ENCODE assay signal across 8 mouse cellular contexts in genomic region chr10:61976987-61977386, GRCm38 (mm10). TPM values are rescaled to one million over a fixed set of nuclear protein-coding genes. Genes with fewer than 3 reads are reported as not detected.
DNase-seq lines count a peak whose midpoint lies in the region; ATAC-seq and TF ChIP-seq lines count a peak whose summit lies in the region.

No protein-coding gene starts in this region.

- H3K4me2 ChIP-seq in limb, embryonic 15.5 days: peak overlapping the region; percentile 94; the same call in 1 of the 2 replicates

- 6% methylated on average over 6 of the region's 6 CpGs for WGBS in embryonic facial prominence, embryonic 10.5 days
- 19% methylated on average over 6 of the region's 6 CpGs for WGBS in limb, embryonic 15.5 days

- peak; percentile 47 for TF ChIP-seq CTCF in gastrocnemius, adult 2 months (IDR thresholded peaks at IDR 0.05)

- peaks cover 60% of the 10 kb centered on the region for H3K4me1 ChIP-seq in embryonic facial prominence, embryonic 10.5 days
- H3K4me1 ChIP-seq in limb, embryonic 15.5 days: peaks cover 41% of the 10 kb centered on the region

- H3K36me3 ChIP-seq in embryonic facial prominence, embryonic 10.5 days (replicated peaks): no peaks in the 10 kb centered on the region
- H3K36me3 ChIP-seq in limb, embryonic 15.5 days: no peaks in the 10 kb centered on the region

- peak; percentile 44 for DNase-seq in gastrocnemius, adult 2 months
- DNase-seq in gastrocnemius, postnatal 36 days: no peak
- peak; percentile 3 for DNase-seq in 3T3-L1 (ENCODE audit: low read depth, low spot score)
- peak; percentile 52 for DNase-seq in embryonic facial prominence, embryonic 10.5 days (ENCODE audit: low spot score)
- DNase-seq in right cerebral cortex, postnatal 14 days: peak; percentile 22
- no peak for DNase-seq in ovary, postnatal 14 days (ENCODE audit: low spot score)
- DNase-seq in adrenal gland, adult 18-20 months (ENCODE audit: low spot score in 2 of 2): no peak

- no peak overlapping the region for H3K9ac ChIP-seq in limb, embryonic 15.5 days

- no peak overlapping the region for H3K27ac ChIP-seq in gastrocnemius, adult 2 months
- no peak overlapping the region for H3K27ac ChIP-seq in embryonic facial prominence, embryonic 10.5 days (replicated peaks)
- H3K27ac ChIP-seq in limb, embryonic 15.5 days: no peak overlapping the region

- H3K9me3 ChIP-seq in embryonic facial prominence, embryonic 10.5 days: no peaks in the 10 kb centered on the region; the same call in 1 of the 2 replicates
- no peaks in the 10 kb centered on the region for H3K9me3 ChIP-seq in limb, embryonic 15.5 days

- H3K27me3 ChIP-seq in embryonic facial prominence, embryonic 10.5 days (replicated peaks; ENCODE audit: low read depth, poor library complexity, severe bottlenecking): peaks cover 90% of the 10 kb centered on the region
- peaks cover 50% of the 10 kb centered on the region for H3K27me3 ChIP-seq in limb, embryonic 15.5 days

- intact Hi-C loops in gastrocnemius, adult 2 months (cut with DNase I): loop anchor here (5.0 kb wide), 2 partner anchors 135 to 205 kb away; no protein-coding TSS in a partner anchor
- intact Hi-C loops in gastrocnemius, postnatal 36 days (cut with DNase I): loop anchor here (2.0 to 5.0 kb wide), 2 partner anchors 98 to 205 kb away; no protein-coding TSS in a partner anchor

- no peak for ATAC-seq in limb, embryonic 15.5 days (ENCODE audit: insufficient number of reproducible peaks, low FRiP score, low TSS enrichment, low read depth)

- H3K4me3 ChIP-seq in gastrocnemius, adult 2 months: no peak overlapping the region; the same call in 1 of the 2 replicates
- H3K4me3 ChIP-seq in embryonic facial prominence, embryonic 10.5 days: peak overlapping the region; percentile 71
- peak overlapping the region; percentile 51; the same call in 1 of the 2 replicates for H3K4me3 ChIP-seq in limb, embryonic 15.5 days

RNA-seq across cellular contexts. Expression of gene Col13a1, which starts 1.9 kb away (rescaled TPM):
- 1 to 10 TPM in 1 of 2 experiments, under 1 TPM in 1; 0.94 to 1.4 TPM for total RNA-seq in gastrocnemius, adult 2 months (2021)
- total RNA-seq in gastrocnemius, postnatal 36 days (2021): 1 to 10 TPM; 1.0 to 1.3 TPM
- polyA plus RNA-seq in embryonic facial prominence, embryonic 10.5 days (2016; fragmentation: Nextera tagmentation; extraction: Ambion mirVana): 6.0 and 6.1 TPM in 2 replicates
- 8.2 and 9.1 TPM in 2 replicates for polyA plus RNA-seq in limb, embryonic 15.5 days (2015; fragmentation: Nextera tagmentation; extraction: Ambion mirVana)
- 10 to 100 TPM in 1 of 2 experiments, 1 to 10 TPM in 1; 5.9 to 11.7 TPM for total RNA-seq in adrenal gland, adult 18-20 months (2021)

Comparison
In these comparisons a context has a peak if more than half of its experiments do, and no peak if none do; other contexts are left out.
1. DNase-seq: peak in gastrocnemius, adult 2 months (single experiment), 3T3-L1 (single experiment), embryonic facial prominence, embryonic 10.5 days (single experiment) and right cerebral cortex, postnatal 14 days (single experiment); none in gastrocnemius, postnatal 36 days (0 of 2), ovary, postnatal 14 days (single experiment) and adrenal gland, adult 18-20 months (0 of 2).